Mouse (Mus musculus) left cerebral cortex, postnatal 4 days (tissue): ENCODE results near the gene Cbx7. TPM values are rescaled to one million over a fixed set of nuclear protein-coding genes. Genes with fewer than 3 reads are reported as not detected.

Experiments
- microRNA-seq: library from miRNA; unstranded; fragments of <30 nt; microRNA quantifications from one replicate; pipeline ENCODE4 v1.2.0, GENCODE M21; 2022
- total RNA-seq, 2 experiments: library from RNA; stranded (reverse); gene quantifications; 2 replicates each; pipeline ENCODE4 v1.2.3; 2021

The Cbx7 gene
- total RNA-seq, 2 experiments from 2014 or later, result 5.6 to 6.8 TPM

Small RNA genes lying within 50 kb of the gene (microRNA-seq; reads per million reads assigned to microRNA genes)
- gene Mir7213, result not detected

Other genes with a start within 250 kb of the Cbx7 start
- 10 to 100 TPM; 27.0 to 29.4 TPM for gene Sun2, start 228.6 kb downstream of the Cbx7 start, total RNA-seq
- gene Dnal4, start 193.3 kb downstream of the Cbx7 start, total RNA-seq, result 10 to 100 TPM; 30.4 to 34.4 TPM
- gene Nptxr, start 166.4 kb downstream of the Cbx7 start, total RNA-seq, result 100 to 1,000 TPM; 240 to 277 TPM
- 10 to 100 TPM in 1 of 2 experiments, 1 to 10 TPM in 1; 6.6 to 14.9 TPM for gene Npcd, start 136.9 kb downstream of the Cbx7 start, total RNA-seq
- 100 to 1,000 TPM; 105 to 125 TPM for gene Cbx6, start 136.4 kb downstream of the Cbx7 start, total RNA-seq
- gene Apobec3, start 79.5 kb downstream of the Cbx7 start, total RNA-seq, result 1 to 10 TPM; 4.7 to 6.0 TPM
- gene Pdgfb, start 43.9 kb upstream of the Cbx7 start, total RNA-seq, result 10 to 100 TPM; 19.2 to 26.6 TPM
- 100 to 1,000 TPM; 175 to 191 TPM for gene Syngr1, start 120.2 kb upstream of the Cbx7 start, total RNA-seq
- gene Rpl3, start 120.7 kb upstream of the Cbx7 start, total RNA-seq, result 100 to 1,000 TPM; 535 to 552 TPM
- 10 to 100 TPM; 27.7 to 36.2 TPM for gene Tab1, start 162.0 kb upstream of the Cbx7 start, total RNA-seq
- gene Mgat3, start 202.6 kb upstream of the Cbx7 start, total RNA-seq, result 10 to 100 TPM; 80.4 to 83.1 TPM